In genomic region chr4:128878901-128879491, GRCm38 (mm10) we compare ENCODE assay signal across 13 mouse cellular contexts. TPM values are rescaled to one million over a fixed set of nuclear protein-coding genes. Genes with fewer than 3 reads are reported as not detected.
DNase-seq lines count a peak whose midpoint lies in the region; ATAC-seq lines count a peak whose summit lies in the region.
"Had no signal": no experiment of that assay in that cellular context is flagged by ENCODE, and none has a peak within 500 bp of the region (broad histone marks: within the 10 kb centered on the region; RNA-seq: fewer than 3 reads in every experiment).

No protein-coding gene starts in this region.

- no peak for ATAC-seq in intestine, embryonic 15.5 days
- ATAC-seq in intestine, embryonic 16.5 days: no peak
- ATAC-seq in forebrain, embryonic 13.5 days: no peak

- H3K36me3 ChIP-seq in intestine, embryonic 15.5 days: no peaks in the 10 kb centered on the region
- H3K36me3 ChIP-seq in intestine, embryonic 16.5 days (ENCODE audit: control insufficient read depth, insufficient read depth, low read length): no peaks in the 10 kb centered on the region
- H3K36me3 ChIP-seq in forebrain, embryonic 13.5 days (ENCODE audit: poor library complexity, severe bottlenecking): no peaks in the 10 kb centered on the region

- H3K4me1 ChIP-seq in intestine, embryonic 15.5 days (replicated peaks): peaks cover 17% of the 10 kb centered on the region; the same call in 1 of the 2 replicates
- peaks cover 9% of the 10 kb centered on the region for H3K4me1 ChIP-seq in intestine, embryonic 16.5 days (ENCODE audit: control insufficient read depth, insufficient read depth, low read length)
- peaks cover 35% of the 10 kb centered on the region for H3K4me1 ChIP-seq in forebrain, embryonic 13.5 days

- DNase-seq in WW6 (ENCODE audit: low read depth, low spot score): peak; percentile 70
- peak; percentile 43 for DNase-seq in mesoderm, embryonic 11.5 days (ENCODE audit: low read depth, low spot score)
- DNase-seq in adrenal gland, postnatal 36 days: no peak
- no peak for DNase-seq in gastrocnemius, adult 8-10 months (ENCODE audit: low spot score in 2 of 2)
- DNase-seq in thymus, postnatal 0 days (ENCODE audit: low spot score): no peak
- DNase-seq: gastrocnemius, postnatal 25 days; heart, postnatal 10 days; kidney, postnatal 14 days; lung, adult 2 months had no signal

- no peak overlapping the region for H3K9ac ChIP-seq in intestine, embryonic 15.5 days
- H3K9ac ChIP-seq in intestine, embryonic 16.5 days (ENCODE audit: low read depth, low read length): no peak overlapping the region
- H3K9ac ChIP-seq in forebrain, embryonic 13.5 days: no peak overlapping the region

- H3K27ac ChIP-seq in intestine, embryonic 15.5 days: no peak overlapping the region
- H3K27ac ChIP-seq in intestine, embryonic 16.5 days (ENCODE audit: low read length): no peak overlapping the region
- peak overlapping the region; percentile 32 for H3K27ac ChIP-seq in forebrain, embryonic 13.5 days

- 25% methylated on average over 13 of the region's 13 CpGs for WGBS in intestine, embryonic 15.5 days
- 20% methylated on average over 13 of the region's 13 CpGs for WGBS in intestine, embryonic 16.5 days
- 3% methylated on average over 13 of the region's 13 CpGs for WGBS in forebrain, embryonic 13.5 days

- H3K27me3 ChIP-seq in intestine, embryonic 15.5 days (replicated peaks): no peaks in the 10 kb centered on the region; the same call in 1 of the 2 replicates
- H3K27me3 ChIP-seq in intestine, embryonic 16.5 days (replicated peaks; ENCODE audit: control insufficient read depth, insufficient read depth, low read length): peaks cover 4% of the 10 kb centered on the region; the same call in 1 of the 2 replicates
- H3K27me3 ChIP-seq in forebrain, embryonic 13.5 days: peaks cover 4% of the 10 kb centered on the region; the same call in 1 of the 2 replicates

- no peaks in the 10 kb centered on the region for H3K9me3 ChIP-seq in intestine, embryonic 15.5 days
- H3K9me3 ChIP-seq in intestine, embryonic 16.5 days (ENCODE audit: control insufficient read depth, low read length): no peaks in the 10 kb centered on the region
- no peaks in the 10 kb centered on the region for H3K9me3 ChIP-seq in forebrain, embryonic 13.5 days (replicated peaks)

- 0 out of 2 replicates have a peak overlapping the region, but pooled peaks have one; percentile 13 for H3K4me2 ChIP-seq in intestine, embryonic 15.5 days (replicated peaks)
- H3K4me2 ChIP-seq in intestine, embryonic 16.5 days (ENCODE audit: low read depth, low read length): no peak overlapping the region
- H3K4me2 ChIP-seq in forebrain, embryonic 13.5 days: peak overlapping the region; percentile 32

- H3K4me3 ChIP-seq in intestine, embryonic 15.5 days (replicated peaks): no peak overlapping the region
- H3K4me3 ChIP-seq in intestine, embryonic 16.5 days (ENCODE audit: low read length): no peak overlapping the region
- H3K4me3 ChIP-seq in forebrain, embryonic 13.5 days: no peak overlapping the region
- H3K4me3 ChIP-seq: myocyte had no signal

RNA-seq across cellular contexts. Expression of gene Trim62, which starts 4.4 kb away (rescaled TPM):
- 3.5 and 3.8 TPM in 2 replicates for polyA plus RNA-seq in intestine, embryonic 15.5 days (2015; fragmentation: Nextera tagmentation; extraction: Ambion mirVana)
- polyA plus RNA-seq in intestine, embryonic 16.5 days (2015; fragmentation: Nextera tagmentation; extraction: Ambion mirVana): 2.2 and 2.3 TPM in 2 replicates
- 6.7 and 7.6 TPM in 2 replicates for polyA plus RNA-seq in forebrain, embryonic 13.5 days (2015; fragmentation: Nextera tagmentation; extraction: Ambion mirVana)
- total RNA-seq in adrenal gland, postnatal 36 days (2021): 10 to 100 TPM in 1 of 2 experiments, 1 to 10 TPM in 1; 8.1 to 12.0 TPM
- total RNA-seq in gastrocnemius, adult 8-10 months (2022): under 1 TPM; 0.36 to 0.67 (median 0.45) TPM
- polyA plus RNA-seq in thymus, postnatal 0 days (2015; fragmentation: Nextera tagmentation; extraction: Ambion mirVana): 0.84 and 1.0 TPM in 2 replicates

Comparison
In these comparisons a context has a peak if more than half of its experiments do, and no peak if none do; other contexts are left out.
1. DNase-seq: peak in WW6 (single experiment) and mesoderm, embryonic 11.5 days (single experiment); none in adrenal gland, postnatal 36 days (0 of 2), gastrocnemius, adult 8-10 months (0 of 2) and thymus, postnatal 0 days (single experiment).